Mouse (Mus musculus) spleen, postnatal 14 days (tissue): ENCODE measurements around the gene Ylpm1.
A peak's percentile ranks its signal among the peaks of the same experiment; 100 is the strongest.

Source experiments
- DNase-seq, 2 experiments: peaks; one replicate each; pipeline ENCODE4 v3.0.0; 2021 to 2022; ENCODE audit warnings: low spot score in 2 of 2

Gene Ylpm1

GRCm38 (mm10) chr12:84996083-84996496, at the start of gene Ylpm1:
TSS of gene Ylpm1 (plus strand) at chr12:84996321.
- DNase-seq: peak; percentile 95

DNA sequence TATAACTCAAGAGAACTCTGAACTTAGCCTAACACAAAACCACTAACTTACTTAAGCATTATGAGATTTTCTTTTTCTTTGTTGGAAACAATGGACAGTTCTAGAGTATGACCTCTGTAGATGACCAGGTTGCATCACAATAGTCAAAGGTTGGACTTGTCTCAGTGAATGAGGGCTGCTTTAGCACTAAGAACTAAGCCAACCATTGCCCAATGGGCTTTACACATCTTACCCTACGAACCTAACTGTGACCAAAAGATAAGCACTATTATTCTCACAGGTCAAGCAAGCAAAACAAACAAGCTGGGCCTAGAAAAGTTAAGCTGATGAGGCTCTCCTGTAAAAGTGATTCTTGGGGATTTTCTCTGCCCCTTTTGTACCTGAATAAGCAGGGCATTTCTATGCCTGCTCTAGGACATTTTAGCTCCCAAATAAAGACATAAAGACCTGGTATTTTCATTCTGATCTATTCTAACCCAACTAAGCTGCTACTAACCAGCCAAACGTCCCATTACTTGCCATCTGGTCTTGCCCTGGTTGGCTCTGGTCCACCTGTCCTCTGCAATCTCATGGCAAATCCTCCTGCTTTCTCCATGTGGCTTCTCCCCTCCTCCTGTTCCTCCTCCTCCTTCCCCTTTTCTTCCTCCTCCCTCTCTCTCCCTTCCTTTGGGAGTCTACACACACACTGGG, 48.1 kb upstream of the Ylpm1 start:
- DNase-seq: no peak

DNA sequence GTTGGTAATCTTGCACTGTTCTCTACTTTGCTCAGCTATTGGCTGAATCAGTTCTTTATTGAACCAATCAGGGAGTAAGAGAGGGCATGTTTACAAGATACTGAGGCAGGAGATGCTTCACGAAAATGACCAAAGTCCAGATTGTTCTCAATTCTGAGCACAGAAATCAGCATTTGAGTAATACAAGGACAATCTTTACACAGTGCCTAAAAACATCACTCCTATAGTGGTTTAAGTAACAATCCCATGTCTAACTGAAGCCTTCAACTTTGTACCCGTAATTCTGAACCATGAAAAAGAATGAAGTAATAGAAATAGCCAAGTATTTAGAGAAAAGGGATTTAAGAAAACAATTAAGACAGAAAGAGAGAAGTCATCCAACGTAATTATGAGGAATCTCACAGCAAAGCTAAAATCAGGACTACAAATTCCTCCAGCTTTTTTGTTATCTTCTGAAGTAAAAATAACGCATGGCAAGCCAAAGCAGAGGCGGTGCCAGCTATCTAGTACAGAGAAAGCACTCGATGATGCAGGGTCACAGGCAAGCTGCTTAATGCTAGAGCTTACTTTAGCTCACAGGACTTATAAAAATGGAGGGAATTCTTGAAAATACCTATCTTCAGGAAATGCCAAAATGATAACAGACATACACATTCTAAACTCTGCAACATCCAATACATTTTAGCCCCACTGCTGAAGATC, 47.4 kb upstream of the Ylpm1 start:
- no peak for DNase-seq

DNA sequence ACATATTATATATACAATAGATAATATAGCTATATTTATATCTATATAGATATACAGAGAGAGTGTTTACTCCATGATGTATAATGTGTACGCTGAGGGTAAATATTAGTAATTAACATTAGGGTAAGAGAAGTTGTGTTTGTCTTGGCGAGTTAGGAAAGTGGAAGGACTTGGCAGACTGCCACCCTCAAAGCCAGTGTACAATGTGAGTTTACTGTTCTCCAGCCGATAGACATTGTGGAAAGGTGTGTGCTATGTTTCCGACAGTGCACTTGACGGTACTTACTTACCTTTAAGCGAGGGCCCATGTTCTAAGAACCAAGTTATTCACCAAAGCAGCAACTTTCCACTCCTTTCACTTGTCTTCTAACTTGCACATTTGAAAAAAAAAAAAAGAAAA, 45.4 kb upstream of the Ylpm1 start:
- DNase-seq: no peak

GRCm38 (mm10) chr12:84951531-84951930, 44.6 kb upstream of the Ylpm1 start:
- DNase-seq: no peak

- no peak for DNase-seq
Measured at GRCm38 (mm10) chr12:84952351-84952750, 43.8 kb upstream of the Ylpm1 start.

GRCm38 (mm10) chr12:84956317-84956716, 39.8 kb upstream of the Ylpm1 start:
- no peak for DNase-seq

GRCm38 (mm10) chr12:84958794-84959356, 37.2 kb upstream of the Ylpm1 start:
- no peak for DNase-seq

GRCm38 (mm10) chr12:84962606-84963005, 33.5 kb upstream of the Ylpm1 start:
- peak; percentile 6 to 20 for DNase-seq

- no peak for DNase-seq
Measured at GRCm38 (mm10) chr12:84968831-84969655, 27.1 kb upstream of the Ylpm1 start.

DNA sequence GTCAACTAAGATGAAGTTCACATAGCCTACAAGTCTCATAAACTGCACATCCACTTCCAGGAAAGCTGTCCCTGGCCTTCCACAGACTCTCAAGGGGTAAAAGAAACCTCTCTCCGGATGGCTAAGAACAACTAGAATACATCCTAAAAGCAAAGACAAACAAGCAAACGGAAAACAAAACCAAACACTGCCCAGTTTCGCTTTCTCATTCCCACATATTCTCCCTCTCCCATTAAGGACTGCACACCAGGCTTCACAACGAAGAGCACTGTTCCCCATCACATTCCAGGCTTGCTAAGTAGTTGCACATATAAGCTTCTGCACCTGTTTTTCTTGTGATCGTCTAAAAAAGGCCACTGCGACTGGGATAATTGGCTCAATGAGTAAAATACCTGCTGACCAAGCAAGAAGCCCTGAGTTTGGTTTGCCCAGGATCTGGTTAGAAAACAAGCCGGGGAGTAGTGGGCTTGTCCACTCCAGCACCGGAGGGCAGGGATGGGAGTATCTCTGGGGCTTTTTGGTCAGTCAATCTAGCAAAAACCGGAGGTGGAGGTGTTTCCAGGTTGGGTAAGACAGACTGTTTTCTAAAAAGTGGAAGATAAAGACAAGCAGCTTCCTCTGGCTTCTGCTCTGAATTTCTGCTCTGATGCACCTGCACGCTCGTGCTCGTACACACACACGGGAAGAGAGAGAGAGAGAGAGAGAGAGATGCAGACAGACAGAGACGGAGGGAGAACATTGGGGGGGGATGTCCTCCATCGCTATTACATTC, 26.3 kb upstream of the Ylpm1 start:
- DNase-seq: peak in 1 of 2 experiments; percentile 12

GRCm38 (mm10) chr12:84970428-84971096, 25.6 kb upstream of the Ylpm1 start, which contains the start of the genes Fcf1 and Arel1:
TSS of gene Fcf1 (plus strand) at chr12:84970897.
TSS of gene Arel1 (minus strand) at chr12:84970900.
- DNase-seq: peak; percentile 79 to 86

DNA sequence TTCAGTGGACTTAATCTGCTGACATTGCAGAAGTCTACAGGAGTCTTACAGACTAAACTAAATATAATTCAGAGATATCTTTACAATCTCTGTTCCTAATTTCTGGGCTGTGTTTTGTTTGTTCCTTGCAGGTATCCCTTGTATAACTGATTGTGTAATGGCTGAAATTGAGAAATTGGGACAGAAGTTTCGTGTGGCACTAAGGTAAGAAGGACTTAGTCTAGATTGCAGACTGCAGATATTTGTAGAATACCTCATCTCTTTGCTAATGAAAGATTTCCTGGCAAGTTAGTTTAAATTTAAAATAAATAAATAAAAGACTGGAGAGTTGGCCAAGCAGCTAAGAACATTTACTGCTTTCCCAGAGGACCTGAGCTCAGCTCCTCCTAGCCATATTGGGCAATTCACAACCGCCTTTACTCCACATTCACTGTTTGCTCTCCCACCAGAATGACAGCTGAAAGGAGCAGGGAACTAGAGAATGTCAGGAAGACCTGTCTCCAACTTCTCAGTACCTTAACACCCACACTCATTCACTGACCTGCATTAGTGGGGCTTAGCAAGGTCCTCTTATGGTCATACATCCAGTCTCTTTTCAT, 16.8 kb upstream of the Ylpm1 start:
- DNase-seq: no peak

DNA sequence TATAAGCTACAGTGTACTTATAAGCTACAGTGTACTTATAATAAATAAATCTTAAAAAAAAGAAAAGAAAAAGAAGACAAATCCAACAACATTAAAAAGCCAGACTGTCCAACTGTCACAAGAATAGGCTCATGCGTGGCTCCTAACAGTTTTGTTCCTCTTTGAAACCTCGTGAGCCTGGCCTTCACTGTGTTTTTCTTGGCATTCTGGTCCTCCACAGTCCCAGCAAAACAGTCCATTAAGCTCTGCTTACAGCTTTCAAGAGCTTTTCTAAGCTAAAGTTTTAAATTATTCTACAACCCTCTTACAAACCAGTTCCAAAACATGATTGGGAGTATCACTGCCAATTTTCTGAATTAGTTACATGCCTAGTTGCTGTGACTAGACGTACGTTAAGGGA, 6.7 kb upstream of the Ylpm1 start:
- no peak for DNase-seq

- DNase-seq: no peak
Measured at GRCm38 (mm10) chr12:84995112-84995761, 884 bp upstream of the Ylpm1 start.

DNA sequence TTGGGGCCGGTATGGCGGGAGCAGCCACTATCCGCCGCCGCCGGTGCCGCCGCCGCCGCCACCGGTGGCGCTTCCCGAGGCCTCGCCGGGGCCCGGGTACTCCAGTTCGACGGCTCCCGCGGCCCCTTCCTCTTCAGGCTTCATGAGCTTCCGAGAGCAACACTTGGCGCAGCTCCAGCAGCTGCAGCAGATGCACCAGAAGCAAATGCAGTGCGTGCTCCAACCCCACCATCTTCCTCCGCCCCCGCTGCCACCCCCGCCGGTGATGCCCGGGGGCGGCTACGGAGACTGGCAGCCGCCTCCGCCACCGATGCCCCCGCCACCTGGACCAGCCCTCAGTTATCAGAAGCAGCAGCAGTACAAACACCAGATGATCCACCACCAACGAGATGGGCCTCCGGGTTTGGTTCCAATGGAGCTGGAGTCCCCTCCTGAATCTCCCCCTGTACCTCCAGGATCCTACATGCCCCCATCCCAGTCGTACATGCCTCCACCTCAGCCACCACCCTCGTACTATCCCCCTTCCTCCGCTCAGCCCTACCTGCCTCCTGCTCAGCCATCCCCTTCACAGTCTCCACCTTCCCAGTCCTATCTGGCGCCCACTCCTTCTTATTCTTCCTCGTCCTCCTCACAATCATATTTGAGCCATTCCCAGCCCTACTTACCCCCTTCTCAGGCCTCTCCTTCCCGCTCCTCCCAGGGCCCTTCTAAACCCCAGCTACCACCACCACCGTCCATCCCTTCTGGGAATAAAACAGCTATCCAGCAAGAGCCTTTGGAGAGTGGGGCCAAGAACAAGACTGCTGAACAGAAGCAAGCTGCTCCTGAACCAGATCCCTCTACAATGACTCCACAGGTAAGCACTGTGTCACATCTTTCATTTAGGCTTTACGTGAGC, 629 bp downstream of the Ylpm1 start:
- DNase-seq: peak; percentile 30 to 49

GRCm38 (mm10) chr12:84999053-84999452, 2.9 kb downstream of the Ylpm1 start:
- DNase-seq: no peak

DNA sequence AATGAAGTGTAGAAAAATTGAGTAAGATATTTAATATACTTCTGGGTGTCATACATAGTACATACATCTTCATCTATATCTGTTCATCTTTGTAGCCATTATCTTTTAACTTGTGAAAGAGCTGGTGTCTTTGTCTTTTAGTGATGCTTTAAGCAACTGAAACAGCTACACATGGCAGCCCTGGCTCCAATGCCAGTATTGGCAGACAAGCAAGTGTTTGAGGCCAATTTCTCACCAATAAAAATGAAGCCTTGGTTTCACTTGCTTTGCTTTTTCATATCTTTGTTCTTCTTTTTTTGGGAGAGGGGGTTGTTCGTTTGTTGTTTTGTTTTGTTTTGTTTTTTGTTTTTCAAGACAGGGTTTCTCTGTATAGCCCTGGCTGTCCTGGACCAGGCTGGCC, 10.1 kb downstream of the Ylpm1 start:
- DNase-seq: no peak

GRCm38 (mm10) chr12:85007021-85007420, 10.9 kb downstream of the Ylpm1 start:
- no peak for DNase-seq
